Mouse (Mus musculus) right cerebral cortex, postnatal 25 days (tissue): ENCODE data around the gene Lrmda.

ENCODE experiments used
- DNase-seq: peaks from one replicate; pipeline ENCODE4 v3.0.0; 2022

Gene Lrmda

GRCm38 (mm10) chr14:22265229-22265905, 245.9 kb downstream of the Lrmda start:
- DNase-seq, result no peak

GRCm38 (mm10) chr14:22269812-22270211, 250.3 kb downstream of the Lrmda start:
- no peak for DNase-seq

- DNase-seq, result no peak
Measured at GRCm38 (mm10) chr14:22278053-22278452, 258.5 kb downstream of the Lrmda start.

GRCm38 (mm10) chr14:22279591-22279990, 260.1 kb downstream of the Lrmda start:
- no peak for DNase-seq

GRCm38 (mm10) chr14:22281630-22282029, 262.1 kb downstream of the Lrmda start:
- DNase-seq, result no peak

GRCm38 (mm10) chr14:22282847-22283246, 263.3 kb downstream of the Lrmda start:
- DNase-seq, result no peak

- DNase-seq, result no peak
Measured at GRCm38 (mm10) chr14:22283722-22284121, 264.2 kb downstream of the Lrmda start.

GRCm38 (mm10) chr14:22284823-22285517, 265.5 kb downstream of the Lrmda start:
- no peak for DNase-seq

GRCm38 (mm10) chr14:22285826-22286225, 266.3 kb downstream of the Lrmda start:
- no peak for DNase-seq

GRCm38 (mm10) chr14:22288179-22288578, 268.7 kb downstream of the Lrmda start:
- no peak for DNase-seq

- no peak for DNase-seq
Measured at GRCm38 (mm10) chr14:22289380-22289922, 269.9 kb downstream of the Lrmda start.

- no peak for DNase-seq
Measured at GRCm38 (mm10) chr14:22294371-22294770, 274.9 kb downstream of the Lrmda start.

- no peak for DNase-seq
Measured at GRCm38 (mm10) chr14:22296655-22297239, 277.2 kb downstream of the Lrmda start.

GRCm38 (mm10) chr14:22306759-22307158, 287.2 kb downstream of the Lrmda start:
- DNase-seq, result no peak

- no peak for DNase-seq
Measured at GRCm38 (mm10) chr14:22308059-22308458, 288.5 kb downstream of the Lrmda start.

GRCm38 (mm10) chr14:22323058-22323457, 303.5 kb downstream of the Lrmda start:
- DNase-seq, result no peak

- DNase-seq, result no peak
Measured at GRCm38 (mm10) chr14:22323530-22324292, 304.2 kb downstream of the Lrmda start.

- DNase-seq, result no peak
Measured at GRCm38 (mm10) chr14:22326218-22326964, 306.9 kb downstream of the Lrmda start.

- DNase-seq, result no peak
Measured at GRCm38 (mm10) chr14:22329191-22329590, 309.7 kb downstream of the Lrmda start.

GRCm38 (mm10) chr14:22335101-22335820, 315.7 kb downstream of the Lrmda start:
- no peak for DNase-seq

GRCm38 (mm10) chr14:22339176-22339575, 319.7 kb downstream of the Lrmda start:
- peak; percentile 17 for DNase-seq

- DNase-seq, result no peak
Measured at GRCm38 (mm10) chr14:22343357-22343756, 323.8 kb downstream of the Lrmda start.
